Mouse (Mus musculus) CH12.LX (cell line): ENCODE results near the gene Clec11a. TPM values are rescaled to one million over a fixed set of nuclear protein-coding genes. Genes with fewer than 3 reads are reported as not detected.

Experiments used
- DNase-seq: peaks from one replicate; pipeline ENCODE4 v3.0.0-alpha.2; 2013; ENCODE audit errors: extremely low read depth
- H3K27ac ChIP-seq: 2 replicates; pipeline ENCODE4 v1.5.1; 2012; ENCODE audit warnings: low read depth, mild to moderate bottlenecking, control low read depth, moderate library complexity; ENCODE audit not compliant: insufficient read depth
- H3K27me3 ChIP-seq: replicated peaks from 2 replicates; pipeline ENCODE3; 2012; ENCODE audit warnings: inconsistent platforms
- H3K36me3 ChIP-seq, 2 experiments: replicated peaks in 1 of 2; 2 replicates each; pipeline versions ENCODE3 to v1.6.1; 2012; ENCODE audit warnings: inconsistent platforms in 1 of 2, low read length in 1 of 2, mild to moderate bottlenecking in 1 of 2, mixed read lengths in 1 of 2, moderate library complexity in 1 of 2; ENCODE audit not compliant: control insufficient read depth in 1 of 2, insufficient read depth in 1 of 2
- H3K4me1 ChIP-seq, 2 experiments: 2 replicates each; pipeline ENCODE4 v1.6.1; 2012; ENCODE audit warnings: inconsistent platforms in 1 of 2, moderate library complexity in 1 of 2; ENCODE audit not compliant: insufficient read depth in 2 of 2, control insufficient read depth in 1 of 2
- H3K4me2 ChIP-seq: 2 replicates; pipeline ENCODE4 v1.6.1; 2012; ENCODE audit warnings: low read depth, mild to moderate bottlenecking, control low read depth; ENCODE audit not compliant: poor library complexity, insufficient read depth, severe bottlenecking
- H3K4me3 ChIP-seq, 3 experiments: fragments of 150-350 bp in 1 of 3; sonication (generic) in 1 of 3; replicated peaks in 1 of 3; 2 replicates each; pipeline versions ENCODE3 to v1.5.1; 2011 to 2012; ENCODE audit warnings: low read depth in 2 of 3, low read length in 2 of 3, mild to moderate bottlenecking in 2 of 3, moderate library complexity in 2 of 3, control low read depth in 1 of 3, improper control_type of control experiment in 1 of 3, inconsistent platforms in 1 of 3, mixed read lengths in 1 of 3; ENCODE audit not compliant: poor library complexity in 1 of 3
- H3K79me2 ChIP-seq: replicated peaks from 2 replicates; pipeline ENCODE4 v1.6.1; 2012; ENCODE audit warnings: mild to moderate bottlenecking, moderate library complexity; ENCODE audit not compliant: control insufficient read depth, poor library complexity, insufficient read depth, severe bottlenecking; ENCODE audit errors: extremely low read depth
- H3K9ac ChIP-seq: 2 replicates; pipeline ENCODE4 v1.6.1; 2012; ENCODE audit warnings: low read depth, mild to moderate bottlenecking, control low read depth, moderate library complexity; ENCODE audit not compliant: insufficient read depth
- H3K9me3 ChIP-seq: replicated peaks from 2 replicates; pipeline ENCODE3; 2012; ENCODE audit warnings: low read length, inconsistent platforms, mixed read lengths
- BHLHE40 ChIP-seq: IDR thresholded peaks from 2 replicates; pipeline ENCODE4 v1.6.1; 2011; ENCODE audit warnings: mild to moderate bottlenecking, low read depth, low read length, improper control_type of control experiment
- CHD2 ChIP-seq: IDR thresholded peaks from 2 replicates; pipeline ENCODE4 v1.6.1; 2011; ENCODE audit warnings: low read length, improper control_type of control experiment
- ETS1 ChIP-seq: conservative IDR thresholded peaks from 2 replicates; pipeline ENCODE4 v1.6.1; 2012; ENCODE audit warnings: low read depth, mild to moderate bottlenecking, inconsistent platforms, low read length, improper control_type of control experiment, moderate library complexity
- HCFC1 ChIP-seq: IDR thresholded peaks from 2 replicates; pipeline ENCODE4 v1.6.1; 2012; ENCODE audit warnings: low read depth, mild to moderate bottlenecking, inconsistent platforms, low read length, improper control_type of control experiment
- JUN ChIP-seq: IDR thresholded peaks from 2 replicates; pipeline ENCODE4 v1.6.1; 2011; ENCODE audit warnings: low read depth, mild to moderate bottlenecking, low read length, improper control_type of control experiment, moderate library complexity; ENCODE audit not compliant: insufficient read depth
- MEF2A ChIP-seq: IDR thresholded peaks from 2 replicates; pipeline ENCODE4 v1.6.1; 2014; ENCODE audit warnings: low read depth, mild to moderate bottlenecking, inconsistent platforms, low read length, improper control_type of control experiment, borderline replicate concordance
- NRF1 ChIP-seq: IDR thresholded peaks from 2 replicates; pipeline ENCODE4 v1.6.1; 2014; ENCODE audit warnings: low read depth, mild to moderate bottlenecking, inconsistent platforms, low read length, improper control_type of control experiment, moderate library complexity
- PAX5 ChIP-seq: IDR thresholded peaks from 2 replicates; pipeline ENCODE4 v1.6.1; 2012; ENCODE audit warnings: low read length, inconsistent platforms, mixed read lengths
- POLR2A ChIP-seq: IDR thresholded peaks from 2 replicates; pipeline ENCODE4 v1.6.1; 2011; ENCODE audit warnings: low read depth, mild to moderate bottlenecking, improper control_type of control experiment, low read length
- RAD21 ChIP-seq: IDR thresholded peaks from 2 replicates; pipeline ENCODE4 v1.6.1; 2011; ENCODE audit warnings: low read depth, mild to moderate bottlenecking, low read length, improper control_type of control experiment, moderate library complexity
- RCOR1 ChIP-seq: conservative IDR thresholded peaks from 2 replicates; pipeline ENCODE4 v1.6.1; 2012; ENCODE audit warnings: low read depth, mild to moderate bottlenecking, inconsistent platforms, low read length, improper control_type of control experiment
- TBP ChIP-seq: conservative IDR thresholded peaks from 2 replicates; pipeline ENCODE4 v1.6.1; 2011; ENCODE audit warnings: low read depth, low read length, improper control_type of control experiment
- TCF12 ChIP-seq: IDR thresholded peaks from 2 replicates; pipeline ENCODE4 v1.6.1; 2014; ENCODE audit warnings: low read depth, mild to moderate bottlenecking, inconsistent platforms, low read length, improper control_type of control experiment
- UBTF ChIP-seq: IDR thresholded peaks from 2 replicates; pipeline ENCODE4 v1.6.1; 2012; ENCODE audit warnings: low read depth, mild to moderate bottlenecking, inconsistent platforms, low read length, improper control_type of control experiment, moderate library complexity
- ZC3H11A ChIP-seq: IDR thresholded peaks from 2 replicates; pipeline ENCODE4 v1.6.1; 2012; ENCODE audit warnings: low read depth, mild to moderate bottlenecking, inconsistent platforms, low read length, improper control_type of control experiment
- ZMIZ1 ChIP-seq: IDR thresholded peaks from 2 replicates; pipeline ENCODE4 v1.6.1; 2012; ENCODE audit warnings: low read depth, mild to moderate bottlenecking, inconsistent platforms, low read length, improper control_type of control experiment
- dilution Hi-C: fragments of 300-500 bp; cut with MboI; formaldehyde crosslinking; loops from 2 replicates; pipeline ENCODE4 v1.14.3; 2020; ENCODE audit warnings: low sequenced_read_pairs; ENCODE audit not compliant: extremely low pct_unique_long_range_greater_than_20kb, extremely low pct_ligation_motif_present
- in situ Hi-C: fragments of 300-500 bp; cut with MboI; formaldehyde crosslinking; loops from 3 replicates; pipeline ENCODE4 v1.14.3; 2019; ENCODE audit warnings: low sequenced_read_pairs, low pct_ligation_motif_present, low pct_unique_long_range_greater_than_20kb, mixed read lengths
- polyA plus RNA-seq: library from polyadenylated mRNA; unstranded; fragments of >175 nt; gene quantifications from 2 replicates; pipeline ENCODE4 v1.2.1, GENCODE M21; 2012; ENCODE audit warnings: low read depth; ENCODE audit not compliant: insufficient read length
- total RNA-seq, 2 experiments: library from RNA; depleted of rRNA; stranded (reverse); fragments of 300-350 nt in 1 of 2; fragments of >200 nt in 1 of 2; gene quantifications; 2 replicates each; pipeline ENCODE4 v1.2.3; 2012 to 2014

The Clec11a gene
- total and polyA plus RNA-seq, 3 experiments = 0.46 to 0.89 (median 0.53) TPM

DNA sequence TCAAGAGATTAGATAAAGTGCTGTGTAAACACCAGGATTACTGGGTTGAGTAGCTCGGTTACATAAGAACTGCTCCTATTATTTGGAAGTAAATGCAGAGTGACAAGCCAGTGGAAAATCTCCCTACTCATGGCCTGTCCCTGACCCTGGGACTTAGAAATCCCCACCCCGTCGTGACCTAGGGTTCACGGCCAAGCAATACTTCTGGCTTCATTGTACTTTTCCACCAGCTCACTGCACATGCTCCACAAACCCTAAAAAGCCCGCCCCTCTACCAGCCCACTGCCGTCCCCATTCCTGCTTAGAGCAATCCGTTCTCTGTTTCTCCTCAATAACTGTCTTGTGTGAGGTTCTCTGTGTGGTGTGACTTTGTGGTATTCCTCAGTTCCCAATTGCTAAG lies 18.9 kb downstream of the Clec11a start:
- in situ Hi-C loops = no loop called here
- Histone ChIP-seq H3K9me3 (peaks cover 2% of the 10 kb centered on the region), H3K4me3 (no peak overlapping the region), H3K4me1 (peaks cover 0 to 9% of the 10 kb centered on the region in 2 experiments; a peak in 2 of 4 replicates), H3K27ac (no peak overlapping the region), H3K4me2 (no peak overlapping the region), H3K27me3 (peaks cover 32% of the 10 kb centered on the region), H3K79me2 (no peaks in the 10 kb centered on the region), H3K36me3 (no peaks in the 10 kb centered on the region), H3K9ac (no peak overlapping the region)
- DNase-seq = no peak
- dilution Hi-C loops = no loop called here
- TF ChIP-seq NRF1 (peak; percentile 56; the same call in 1 of the 2 replicates), ETS1 (no peak)

DNA sequence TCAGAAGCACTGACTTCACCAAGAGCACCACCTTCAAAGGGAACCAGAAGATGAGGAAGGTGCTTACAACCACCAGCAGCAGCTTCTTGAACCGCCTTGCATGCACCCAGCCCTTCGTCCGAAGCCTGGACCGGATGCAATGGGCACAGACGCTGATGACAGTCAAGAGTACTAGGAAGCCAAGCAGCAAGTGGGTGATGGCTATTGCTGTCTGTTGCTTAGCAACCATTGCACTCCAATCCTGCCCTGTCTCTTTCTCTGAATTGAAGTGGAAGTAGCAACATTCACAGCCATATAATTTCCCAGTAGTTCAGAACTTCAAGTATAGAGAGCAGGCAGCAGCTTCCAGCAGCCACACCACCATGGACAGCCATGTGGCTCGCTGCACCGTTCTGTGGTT lies 25.1 kb downstream of the Clec11a start:
- no peaks in the 10 kb centered on the region for H3K36me3 ChIP-seq
- dilution Hi-C loops = no loop called here

DNA sequence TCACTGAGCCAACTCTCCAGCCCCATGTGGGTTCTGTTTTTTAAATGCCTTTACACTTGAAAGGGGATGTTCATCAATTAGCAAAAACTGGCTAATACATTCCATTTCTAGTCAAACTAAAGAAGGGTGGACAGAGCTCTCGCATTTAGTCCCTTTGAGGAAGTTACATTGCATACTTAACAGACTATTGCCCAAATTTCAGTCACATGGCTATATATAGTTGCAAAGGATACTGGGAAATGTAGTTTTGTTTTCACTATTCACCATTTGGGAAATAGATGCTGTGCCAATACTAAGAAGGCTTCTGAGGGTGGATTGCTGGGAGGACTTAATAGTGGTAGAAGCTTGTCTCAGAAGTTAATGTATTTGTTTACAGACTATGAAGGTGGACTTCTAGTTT lies 25.7 kb downstream of the Clec11a start:
- H3K27ac ChIP-seq = no peak overlapping the region
- no peaks in the 10 kb centered on the region for H3K4me1 ChIP-seq
- H3K4me2 ChIP-seq = no peak overlapping the region
- in situ Hi-C loops (no loop called here), dilution Hi-C loops (no loop called here)
- peaks cover 6% of the 10 kb centered on the region for H3K9me3 ChIP-seq
- H3K36me3 ChIP-seq = no peaks in the 10 kb centered on the region
- no peaks in the 10 kb centered on the region for H3K79me2 ChIP-seq
- TF ChIP-seq RCOR1 (no peak), HCFC1 (peak; percentile 50)
- peaks cover 46% of the 10 kb centered on the region for H3K27me3 ChIP-seq
- H3K9ac ChIP-seq = no peak overlapping the region
- no peak for DNase-seq
- H3K4me3 ChIP-seq = no peak overlapping the region

More for the DNA sequence above, 25.1 kb downstream of the Clec11a start:
- no peaks in the 10 kb centered on the region for H3K4me1 ChIP-seq
- H3K27me3 ChIP-seq = peaks cover 50% of the 10 kb centered on the region
- no peak for DNase-seq
- no peaks in the 10 kb centered on the region for H3K79me2 ChIP-seq
- TF ChIP-seq NRF1 (no peak), RAD21 (no peak), BHLHE40 (no peak), MEF2A (no peak), UBTF (no peak), PAX5 (no peak), ZC3H11A (no peak), TCF12 (no peak), RCOR1 (no peak), TBP (no peak), POLR2A (no peak), JUN (no peak), ZMIZ1 (no peak), HCFC1 (no peak), CHD2 (no peak)
- TF ChIP-seq, all 38 proteins: peak for 0
- Histone ChIP-seq H3K9ac (no peak overlapping the region), H3K9me3 (peaks cover 6% of the 10 kb centered on the region), H3K4me3 (no peak overlapping the region), H3K4me2 (no peak overlapping the region), H3K27ac (no peak overlapping the region)
- in situ Hi-C loops = no loop called here
